Mouse (Mus musculus) testis, adult 2 months (tissue): ENCODE results near the gene Ubtd2.

Source experiments
- CTCF ChIP-seq: fragments of 200-500 bp; IDR thresholded peaks from 2 replicates; pipeline ENCODE4 v1.5.1; 2012; ENCODE audit warnings: low read depth, mild to moderate bottlenecking, inconsistent platforms, low read length, moderate library complexity; ENCODE audit not compliant: control insufficient read depth, insufficient read depth, insufficient replicate concordance
- POLR2A ChIP-seq: fragments of 200-500 bp; IDR thresholded peaks from 2 replicates; pipeline ENCODE4 v1.6.1; 2012; ENCODE audit warnings: low read depth, mild to moderate bottlenecking, inconsistent platforms, low read length, moderate library complexity; ENCODE audit not compliant: control insufficient read depth

DNA sequence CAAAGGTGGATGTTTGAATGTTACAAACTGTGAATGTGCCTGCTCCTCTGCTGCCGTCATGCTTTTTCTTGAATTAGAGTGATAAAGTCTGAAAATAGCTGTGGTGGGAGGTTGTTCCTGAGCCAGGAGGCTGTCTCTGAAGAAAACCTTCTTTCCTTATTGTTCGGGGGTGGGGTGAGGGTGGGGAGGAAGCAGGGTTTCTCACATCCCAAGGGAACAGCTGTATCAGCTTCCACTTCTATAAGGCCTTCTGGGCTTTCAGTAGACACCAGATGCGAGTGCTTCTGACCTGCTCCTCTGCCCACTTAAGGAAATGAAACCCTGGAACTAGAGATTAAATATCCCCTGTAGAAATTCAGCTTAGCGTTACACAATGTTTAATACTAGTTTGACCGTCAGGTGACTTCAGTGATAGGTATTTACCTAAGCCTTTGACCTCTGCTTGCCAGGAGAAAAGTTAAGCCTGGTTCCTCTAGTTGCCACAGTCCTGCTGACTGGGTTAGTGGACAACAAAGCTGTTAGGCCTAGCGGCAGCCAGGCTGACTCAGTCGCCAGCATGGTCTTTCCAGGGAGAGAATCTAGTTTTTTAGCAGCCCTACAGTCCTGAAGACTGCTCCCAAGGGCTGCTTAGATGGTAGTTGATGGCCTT lies 50.0 kb downstream of the Ubtd2 start:
- TF ChIP-seq CTCF (no peak), POLR2A (no peak)
